Mouse (Mus musculus) forebrain, embryonic 11.5 days (tissue): ENCODE measurements at regions not wholly inside any gene's neighbourhood (a gene's known extent, or its start where the extent isn't known, plus 50 kb on each side); places are given as distances from the start of the nearest gene placed in this dataset.
A peak's percentile ranks its signal among the peaks of the same experiment; 100 is the strongest.

Experiments
- ATAC-seq: fragments of 200-750 bp; cut with Nextera tagmentation; replicated peaks from 2 replicates; pipeline ENCODE4 v1.8.0; 2017; ENCODE audit warnings: moderate TSS enrichment; ENCODE audit not compliant: low FRiP score
- DNase-seq: peaks from one replicate; pipeline ENCODE4 v3.0.0-alpha.2; 2017; ENCODE audit warnings: low spot score
- H3K27ac ChIP-seq: fragments of 300-500 bp; sonication (generic); 2 replicates; pipeline ENCODE4 v1.5.1; 2014; ENCODE audit warnings: low read depth, low read length
- H3K27me3 ChIP-seq: fragments of 300-500 bp; sonication (generic); 2 replicates; pipeline ENCODE4 v1.6.1; 2014; ENCODE audit warnings: mild to moderate bottlenecking, low read length, mixed read lengths; ENCODE audit not compliant: control insufficient read depth, insufficient read depth
- H3K36me3 ChIP-seq: fragments of 300-500 bp; sonication (generic); 2 replicates; pipeline ENCODE4 v1.6.1; 2014; ENCODE audit warnings: mild to moderate bottlenecking, low read length, moderate library complexity, mixed read lengths; ENCODE audit not compliant: control insufficient read depth, insufficient read depth
- H3K4me1 ChIP-seq: fragments of 300-500 bp; sonication (generic); replicated peaks from 2 replicates; pipeline ENCODE4 v1.6.1; 2014; ENCODE audit warnings: low read length, mixed read lengths; ENCODE audit not compliant: control insufficient read depth, insufficient read depth
- H3K4me2 ChIP-seq: fragments of 300-500 bp; sonication (generic); 2 replicates; pipeline ENCODE4 v1.6.1; 2014; ENCODE audit warnings: low read depth, mild to moderate bottlenecking, low read length, moderate library complexity, mixed read lengths; ENCODE audit not compliant: severe bottlenecking
- H3K4me3 ChIP-seq: fragments of 300-500 bp; sonication (generic); 2 replicates; pipeline ENCODE4 v1.5.1; 2014; ENCODE audit warnings: low read depth, low read length
- H3K9ac ChIP-seq: fragments of 300-500 bp; sonication (generic); 2 replicates; pipeline ENCODE4 v1.6.1; 2014; ENCODE audit warnings: low read length
- H3K9me3 ChIP-seq: fragments of 300-500 bp; sonication (generic); 2 replicates; pipeline ENCODE4 v1.6.1; 2016; ENCODE audit warnings: low read length, mixed read lengths; ENCODE audit not compliant: control insufficient read depth
- WGBS: fragments of 180-500 bp; shearing (Covaris S2); extraction: QIAGEN DNeasy Blood & Tissue Kit; methylation state at CpG from one replicate; pipeline ENCODE4 v1.1.7; 2014; 5-methylcytosine and 5-hydroxymethylcytosine counted together

- 21% methylated on average over 10 of the region's 10 CpGs for WGBS
- H3K27ac ChIP-seq = no peak overlapping the region
- H3K9me3 ChIP-seq = no peaks in the 10 kb centered on the region
- DNase-seq (peak; percentile 62), ATAC-seq (peak; percentile 71)
- no peak overlapping the region for H3K4me3 ChIP-seq
- H3K9ac ChIP-seq = no peak overlapping the region
- H3K4me1 ChIP-seq = peaks cover 5% of the 10 kb centered on the region; the same call in 1 of the 2 replicates
- H3K27me3 ChIP-seq = peaks cover 84% of the 10 kb centered on the region
- no peaks in the 10 kb centered on the region for H3K36me3 ChIP-seq
- no peak overlapping the region for H3K4me2 ChIP-seq
Observed at GRCm38 (mm10) chr12:56472856-56473647, 63.7 kb downstream of the Nkx2-1 start.

- no peaks in the 10 kb centered on the region for H3K9me3 ChIP-seq
- no peaks in the 10 kb centered on the region for H3K36me3 ChIP-seq
- H3K4me1 ChIP-seq = peaks cover 5% of the 10 kb centered on the region; the same call in 1 of the 2 replicates
- ATAC-seq = no peak
- no peak for DNase-seq
- H3K27me3 ChIP-seq = peaks cover 86% of the 10 kb centered on the region
- no peak overlapping the region for H3K4me3 ChIP-seq
- H3K27ac ChIP-seq = no peak overlapping the region
- no peak overlapping the region for H3K4me2 ChIP-seq
- H3K9ac ChIP-seq = no peak overlapping the region
- 63% methylated on average over 10 of the region's 10 CpGs for WGBS
Observed at GRCm38 (mm10) chr12:56470932-56471500, 65.7 kb downstream of the Nkx2-1 start.

GRCm38 (mm10) chr12:56459508-56460119 is 77.1 kb downstream of the Nkx2-1 start:
- WGBS = under 1% methylated on average over 10 of the region's 10 CpGs
- H3K4me2 ChIP-seq = no peak overlapping the region
- ATAC-seq = peak; percentile 35
- no peak for DNase-seq
- H3K9me3 ChIP-seq = no peaks in the 10 kb centered on the region
- peaks cover 82% of the 10 kb centered on the region for H3K27me3 ChIP-seq
- H3K4me1 ChIP-seq = 0 out of 2 replicates have a peak, but pooled peaks cover 2% of the 10 kb centered on the region
- no peak overlapping the region for H3K9ac ChIP-seq
- no peak overlapping the region for H3K4me3 ChIP-seq
- peak overlapping the region; percentile 65; the same call in 1 of the 2 replicates for H3K27ac ChIP-seq
- H3K36me3 ChIP-seq = no peaks in the 10 kb centered on the region

DNA sequence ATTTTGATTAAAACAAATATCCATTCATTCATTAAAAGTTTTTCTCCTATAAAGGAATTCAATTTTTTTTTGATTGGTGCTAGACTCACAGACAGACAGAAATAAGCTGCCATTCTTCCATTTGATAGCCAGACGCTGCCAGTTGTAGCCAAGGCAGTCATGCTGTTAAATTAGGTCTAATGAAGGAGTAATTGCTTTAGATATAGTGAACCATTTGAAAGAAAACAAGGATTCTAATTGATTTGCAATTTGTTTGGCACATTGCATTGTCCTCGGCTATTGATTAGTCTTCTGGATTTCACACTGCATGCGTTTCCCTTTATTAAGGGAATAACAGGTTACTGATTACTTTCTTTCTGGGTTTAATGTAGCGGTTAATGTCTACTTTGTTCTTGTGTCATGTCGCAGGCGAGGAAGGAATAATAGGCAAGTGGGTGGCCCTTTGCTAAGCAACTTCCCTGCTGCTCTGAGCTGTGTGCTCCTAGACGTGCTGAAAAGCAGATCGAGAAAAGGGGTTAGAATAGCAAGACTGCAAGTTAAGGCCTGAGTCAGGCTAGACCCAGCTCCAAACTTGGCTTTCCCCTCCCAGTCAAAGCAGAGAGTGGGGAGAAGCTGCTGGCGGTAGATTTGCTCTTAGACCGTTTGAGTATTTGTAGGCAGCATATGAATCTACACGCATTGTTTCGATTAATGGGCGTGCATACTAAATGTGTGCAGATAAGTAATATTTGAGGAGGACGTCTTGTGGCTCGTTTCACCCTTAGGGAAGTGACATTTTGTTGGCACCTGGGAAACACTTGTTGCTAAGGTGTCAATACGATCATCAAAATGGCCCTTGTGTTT is 77.8 kb downstream of the Nkx2-1 start:
- H3K4me1 ChIP-seq = 0 out of 2 replicates have a peak, but pooled peaks cover 2% of the 10 kb centered on the region
- H3K27ac ChIP-seq = peak overlapping the region; percentile 65; the same call in 1 of the 2 replicates
- DNase-seq (peak; percentile 73), ATAC-seq (peak; percentile 90)
- H3K27me3 ChIP-seq = peaks cover 82% of the 10 kb centered on the region
- H3K36me3 ChIP-seq = no peaks in the 10 kb centered on the region
- WGBS = 3% methylated on average over 16 of the region's 16 CpGs
- no peak overlapping the region for H3K4me3 ChIP-seq
- no peak overlapping the region for H3K4me2 ChIP-seq
- H3K9me3 ChIP-seq = no peaks in the 10 kb centered on the region
- H3K9ac ChIP-seq = no peak overlapping the region

DNA sequence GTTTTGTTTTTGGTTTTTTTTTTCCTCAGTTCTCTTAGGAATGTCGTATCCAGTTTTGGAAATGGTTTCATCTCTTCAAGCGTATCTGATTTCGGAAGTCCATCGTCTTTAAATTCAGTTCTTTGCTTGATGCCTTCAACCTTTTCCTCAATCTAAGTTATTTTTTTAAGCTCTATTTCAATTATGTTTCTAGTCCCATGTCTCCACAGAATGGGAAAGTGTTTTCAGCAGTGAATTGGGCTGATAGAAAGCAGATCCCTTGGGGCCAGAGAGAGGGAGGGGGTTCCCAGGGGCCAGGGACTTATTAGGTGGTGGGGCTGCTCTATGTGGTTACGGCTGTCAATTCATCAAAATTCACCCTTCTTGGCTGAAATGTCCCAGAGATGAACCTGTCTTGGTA is 78.8 kb downstream of the Nkx2-1 start:
- H3K4me1 ChIP-seq = 0 out of 2 replicates have a peak, but pooled peaks cover 2% of the 10 kb centered on the region
- ATAC-seq (no peak), DNase-seq (no peak)
- H3K36me3 ChIP-seq = no peaks in the 10 kb centered on the region
- no peak overlapping the region for H3K4me2 ChIP-seq
- no peak overlapping the region for H3K27ac ChIP-seq
- H3K9ac ChIP-seq = no peak overlapping the region
- peaks cover 82% of the 10 kb centered on the region for H3K27me3 ChIP-seq
- no peak overlapping the region for H3K4me3 ChIP-seq
- WGBS = 27% methylated on average over 5 of the region's 5 CpGs
- H3K9me3 ChIP-seq = no peaks in the 10 kb centered on the region

GRCm38 (mm10) chr12:56457356-56457755 is 79.4 kb downstream of the Nkx2-1 start:
- no peak overlapping the region for H3K9ac ChIP-seq
- H3K4me3 ChIP-seq = no peak overlapping the region
- DNase-seq (no peak), ATAC-seq (no peak)
- H3K4me2 ChIP-seq = no peak overlapping the region
- H3K36me3 ChIP-seq = no peaks in the 10 kb centered on the region
- no peak overlapping the region for H3K27ac ChIP-seq
- H3K27me3 ChIP-seq = peaks cover 82% of the 10 kb centered on the region
- no peaks in the 10 kb centered on the region for H3K9me3 ChIP-seq
- 0 out of 2 replicates have a peak, but pooled peaks cover 2% of the 10 kb centered on the region for H3K4me1 ChIP-seq
- WGBS = 4% methylated on average over 2 of the region's 2 CpGs

DNA sequence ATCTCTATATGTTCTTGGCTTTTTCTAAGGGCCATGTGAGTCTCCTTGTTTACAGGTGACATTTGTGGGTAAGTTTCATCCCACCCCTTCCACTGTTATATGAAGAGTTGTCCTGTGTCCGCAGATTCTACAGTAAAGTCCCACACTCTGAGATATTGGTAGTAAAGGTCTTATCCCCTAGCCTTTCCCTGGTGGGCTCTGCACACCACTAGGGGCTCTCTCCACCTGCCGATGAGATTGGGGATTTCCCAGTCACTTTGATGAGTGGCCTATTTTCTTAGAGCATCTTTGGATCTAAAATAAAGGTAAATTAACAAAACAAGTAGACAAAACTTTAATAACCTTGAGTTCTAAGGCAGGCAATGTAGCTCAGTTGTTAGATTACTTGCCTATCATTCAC is 86.4 kb downstream of the Nkx2-1 start:
- no peak overlapping the region for H3K27ac ChIP-seq
- no peak overlapping the region for H3K4me3 ChIP-seq
- no peak for DNase-seq
- no peaks in the 10 kb centered on the region for H3K36me3 ChIP-seq
- H3K4me2 ChIP-seq = no peak overlapping the region
- H3K9me3 ChIP-seq = no peaks in the 10 kb centered on the region
- ATAC-seq = no peak
- no peaks in the 10 kb centered on the region for H3K4me1 ChIP-seq
- 76% methylated on average over 2 of the region's 2 CpGs for WGBS
- H3K27me3 ChIP-seq = peaks cover 81% of the 10 kb centered on the region
- H3K9ac ChIP-seq = no peak overlapping the region
